Mouse (Mus musculus): ENCODE results near the gene Olfr952. TPM values are rescaled to one million over a fixed set of nuclear protein-coding genes. Genes with fewer than 3 reads are reported as not detected.

The Olfr952 gene
- not detected for total RNA-seq (2021)

GRCm38 (mm10) chr9:39427048-39427447 lies at the start of gene Olfr952:
Gene Olfr952 (minus strand): TSS chr9:39427148.
- DNase-seq: no peak
- intact Hi-C loops (cut with DNase I): no loop called here

- intact Hi-C loops (cut with DNase I): loop anchor here (2.0 kb wide), 1 partner anchor 41 kb away; no protein-coding TSS in a partner anchor
- no peak for DNase-seq
Measured at GRCm38 (mm10) chr9:39471844-39472243, 44.9 kb upstream of the Olfr952 start, which contains the start of gene Olfr955. Gene Olfr955 (minus strand): TSS chr9:39471944.

GRCm38 (mm10) chr9:39456401-39456800 lies 29.5 kb upstream of the Olfr952 start, which contains the start of gene Olfr954:
Gene Olfr954 (plus strand): TSS chr9:39456701.
- DNase-seq: no peak
- intact Hi-C loops (cut with DNase I): no loop called here

GRCm38 (mm10) chr9:39387110-39387509 lies 39.8 kb downstream of the Olfr952 start, which contains the start of gene Olfr951:
Gene Olfr951 (plus strand): TSS chr9:39387410.
- DNase-seq: no peak
- intact Hi-C loops (cut with DNase I): no loop called here

Other genes with a start within 250 kb of the Olfr952 start
- gene Olfr944, start 225.2 kb downstream of the Olfr952 start, total RNA-seq (2021): not detected
- not detected for gene Olfr1537, start 177.2 kb downstream of the Olfr952 start, total RNA-seq (2021)
- gene Olfr945, start 150.3 kb downstream of the Olfr952 start, total RNA-seq (2021): not detected
- not detected for gene Olfr948, start 101.1 kb downstream of the Olfr952 start, total RNA-seq (2021)
- gene Olfr951, start 39.7 kb downstream of the Olfr952 start, total RNA-seq (2021): not detected
- not detected for gene Olfr954, start 29.6 kb upstream of the Olfr952 start, total RNA-seq (2021)
- not detected for gene Olfr955, start 44.8 kb upstream of the Olfr952 start, total RNA-seq (2021)
- not detected for gene Olfr44, start 66.8 kb upstream of the Olfr952 start, total RNA-seq (2021)
- not detected for gene Olfr957, start 88.7 kb upstream of the Olfr952 start, total RNA-seq (2021)
- gene Olfr958, start 126.9 kb upstream of the Olfr952 start, total RNA-seq (2021): not detected
- not detected for gene Olfr959, start 148.4 kb upstream of the Olfr952 start, total RNA-seq (2021)
- 1 to 10 TPM; 2.3 to 3.8 TPM for gene AW551984, start 177.3 kb upstream of the Olfr952 start, total RNA-seq (2021)
- gene Olfr148, start 183.5 kb upstream of the Olfr952 start, total RNA-seq (2021): not detected
- gene Olfr960, start 194.2 kb upstream of the Olfr952 start, total RNA-seq (2021): not detected
- gene Olfr961, start 217.9 kb upstream of the Olfr952 start, total RNA-seq (2021): not detected
- gene Olfr963, start 240.1 kb upstream of the Olfr952 start, total RNA-seq (2021): not detected